Mouse (Mus musculus): ENCODE results near the gene Ndst4. TPM values are rescaled to one million over a fixed set of nuclear protein-coding genes. Genes with fewer than 3 reads are reported as not detected.

Ndst4 gene
- polyA plus RNA-seq, 1 experiment, result not detected

DNA sequence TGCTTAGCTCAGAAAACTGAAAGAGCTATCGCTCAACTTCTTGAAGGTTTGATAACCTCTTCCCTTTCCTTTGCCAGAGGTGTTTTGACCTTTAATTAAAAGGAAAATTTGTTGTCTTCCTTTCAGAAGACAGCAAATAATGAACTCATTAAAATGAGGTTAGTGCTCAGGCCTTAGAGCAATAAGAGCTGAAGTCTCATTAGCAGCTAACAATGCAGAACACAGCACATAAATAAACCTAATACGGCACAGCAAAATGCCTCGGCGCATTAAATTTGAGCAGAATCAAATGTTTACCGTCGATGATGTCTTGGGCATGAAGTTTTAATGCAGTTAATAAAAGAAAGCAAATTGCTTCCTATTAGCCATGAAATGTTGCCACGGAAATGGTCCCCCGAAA, 129.5 kb downstream of the Ndst4 start:
- TF ChIP-seq POLR2A (IDR thresholded peaks at IDR 0.05; ENCODE audit: low read depth, low read length) (no peak), CTCF (IDR thresholded peaks at IDR 0.05; ENCODE audit: extremely low read depth, insufficient read depth, insufficient read length, insufficient replicate concordance) (no peak)
- no peak overlapping the region for H3K4me3 ChIP-seq (ENCODE audit: extremely low read depth, insufficient read depth, insufficient read length)
- no peaks in the 10 kb centered on the region for H3K4me1 ChIP-seq (ENCODE audit: control insufficient read depth, insufficient read depth, insufficient read length)
- WGBS, result 91% methylated on average over 8 of the region's 8 CpGs
- no peaks in the 10 kb centered on the region for H3K27me3 ChIP-seq (ENCODE audit: control insufficient read depth, insufficient read depth, low read length)
- H3K27ac ChIP-seq (ENCODE audit: insufficient read depth, low read length), result no peak overlapping the region
- H3K36me3 ChIP-seq (ENCODE audit: control insufficient read depth, insufficient read depth, low read length), result no peaks in the 10 kb centered on the region
- DNase-seq (ENCODE audit: low read depth in 1 of 2, low spot score in 2 of 2), result no peak

DNA sequence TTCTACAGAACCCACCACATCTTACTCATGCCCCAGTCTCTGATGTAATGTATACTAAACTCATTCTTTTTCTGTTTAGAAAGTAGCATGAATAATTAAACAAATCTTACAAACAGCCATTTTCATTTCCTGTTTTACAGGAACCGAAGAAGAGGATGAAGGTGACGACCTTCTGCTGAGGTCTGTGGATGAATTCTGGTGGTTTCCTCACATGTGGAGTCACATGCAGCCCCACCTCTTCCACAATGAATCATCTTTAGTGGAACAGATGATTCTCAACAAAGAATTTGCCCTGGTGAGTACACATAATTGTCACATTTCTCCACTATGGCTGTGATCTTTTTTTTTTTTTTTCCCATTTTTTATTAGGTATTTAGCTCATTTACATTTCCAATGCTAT, 166.7 kb downstream of the Ndst4 start:
- no peak for TF ChIP-seq POLR2A (IDR thresholded peaks at IDR 0.05; ENCODE audit: low read depth, low read length)
- no peak for TF ChIP-seq CTCF (IDR thresholded peaks at IDR 0.05; ENCODE audit: extremely low read depth, insufficient read depth, insufficient read length, insufficient replicate concordance)
- no peak for DNase-seq (ENCODE audit: low read depth in 1 of 2, low spot score in 2 of 2)
- H3K36me3 ChIP-seq (ENCODE audit: control insufficient read depth, insufficient read depth, low read length), result no peaks in the 10 kb centered on the region
- H3K4me3 ChIP-seq (ENCODE audit: extremely low read depth, insufficient read depth, insufficient read length), result no peak overlapping the region
- H3K27me3 ChIP-seq (ENCODE audit: control insufficient read depth, insufficient read depth, low read length), result no peaks in the 10 kb centered on the region
- H3K27ac ChIP-seq (ENCODE audit: insufficient read depth, low read length), result no peak overlapping the region
- 73% methylated on average over 2 of the region's 2 CpGs for WGBS
- H3K4me1 ChIP-seq (ENCODE audit: control insufficient read depth, insufficient read depth, insufficient read length), result no peaks in the 10 kb centered on the region

DNA sequence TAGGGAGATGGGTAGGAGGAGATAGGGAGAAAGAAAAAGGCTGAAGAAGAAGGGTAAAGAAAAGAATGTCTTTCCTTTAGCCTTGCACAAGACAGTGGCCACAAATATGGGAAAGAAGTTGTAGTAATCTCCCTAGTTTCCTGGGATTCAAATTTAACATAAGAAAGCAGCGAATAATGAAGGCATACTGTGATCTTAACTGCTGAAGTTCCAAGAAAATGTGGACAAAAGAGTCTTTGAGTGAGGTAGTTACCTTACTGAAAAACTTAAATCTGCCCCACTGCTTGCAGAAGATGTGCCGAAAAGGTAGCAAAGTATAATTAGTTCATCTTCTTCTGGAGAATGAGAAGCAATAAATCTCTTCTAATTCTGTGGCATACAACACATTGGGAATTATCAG, 228.4 kb downstream of the Ndst4 start:
- no peak overlapping the region for H3K27ac ChIP-seq (ENCODE audit: insufficient read depth, low read length)
- no peak for TF ChIP-seq CTCF (IDR thresholded peaks at IDR 0.05; ENCODE audit: extremely low read depth, insufficient read depth, insufficient read length, insufficient replicate concordance)
- TF ChIP-seq POLR2A (IDR thresholded peaks at IDR 0.05; ENCODE audit: low read depth, low read length), result no peak
- no peak overlapping the region for H3K4me3 ChIP-seq (ENCODE audit: extremely low read depth, insufficient read depth, insufficient read length)
- WGBS, result 70% methylated on average over 2 of the region's 2 CpGs
- no peaks in the 10 kb centered on the region for H3K27me3 ChIP-seq (ENCODE audit: control insufficient read depth, insufficient read depth, low read length)
- H3K4me1 ChIP-seq (ENCODE audit: control insufficient read depth, insufficient read depth, insufficient read length), result no peaks in the 10 kb centered on the region
- DNase-seq (ENCODE audit: low read depth in 1 of 2, low spot score in 2 of 2), result no peak
- no peaks in the 10 kb centered on the region for H3K36me3 ChIP-seq (ENCODE audit: control insufficient read depth, insufficient read depth, low read length)

DNA sequence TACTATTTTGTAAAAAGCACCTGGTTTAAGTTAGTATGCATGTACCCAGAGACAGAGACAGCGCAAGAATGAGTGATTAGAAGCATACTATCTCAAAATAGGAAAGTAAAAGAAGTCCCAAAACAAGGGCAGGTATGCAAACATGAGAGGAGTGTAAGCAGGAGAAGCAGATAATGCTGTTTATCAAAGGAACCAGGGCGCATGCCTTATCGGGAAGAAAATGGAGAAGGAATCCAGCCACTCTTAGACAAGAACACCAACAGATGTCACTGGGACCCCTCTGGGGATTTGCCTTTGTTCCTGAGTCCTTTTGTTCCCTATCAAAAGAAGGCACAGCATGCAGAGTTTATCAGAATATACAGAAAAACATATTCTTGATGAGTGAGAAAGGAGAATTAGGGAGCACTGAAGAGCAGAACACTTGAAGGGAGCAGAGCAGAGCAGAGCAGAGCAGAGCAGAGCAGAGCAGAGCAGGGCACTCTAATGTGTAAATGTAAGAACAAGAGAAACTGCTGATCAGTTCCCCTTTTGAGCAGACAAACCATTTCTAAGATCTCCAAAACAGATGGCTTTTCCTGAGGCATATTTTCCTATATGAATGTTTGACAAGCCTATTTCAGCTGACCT, 251.2 kb downstream of the Ndst4 start:
- no peaks in the 10 kb centered on the region for H3K36me3 ChIP-seq (ENCODE audit: control insufficient read depth, insufficient read depth, low read length)
- no peak overlapping the region for H3K4me3 ChIP-seq (ENCODE audit: extremely low read depth, insufficient read depth, insufficient read length)
- DNase-seq (ENCODE audit: low read depth in 1 of 2, low spot score in 2 of 2), result no peak
- TF ChIP-seq CTCF (IDR thresholded peaks at IDR 0.05; ENCODE audit: extremely low read depth, insufficient read depth, insufficient read length, insufficient replicate concordance) (no peak), POLR2A (IDR thresholded peaks at IDR 0.05; ENCODE audit: low read depth, low read length) (no peak)
- 78% methylated on average over 3 of the region's 3 CpGs for WGBS
- no peak overlapping the region for H3K27ac ChIP-seq (ENCODE audit: insufficient read depth, low read length)
- H3K4me1 ChIP-seq (ENCODE audit: control insufficient read depth, insufficient read depth, insufficient read length), result no peaks in the 10 kb centered on the region
- H3K27me3 ChIP-seq (ENCODE audit: control insufficient read depth, insufficient read depth, low read length), result no peaks in the 10 kb centered on the region

DNA sequence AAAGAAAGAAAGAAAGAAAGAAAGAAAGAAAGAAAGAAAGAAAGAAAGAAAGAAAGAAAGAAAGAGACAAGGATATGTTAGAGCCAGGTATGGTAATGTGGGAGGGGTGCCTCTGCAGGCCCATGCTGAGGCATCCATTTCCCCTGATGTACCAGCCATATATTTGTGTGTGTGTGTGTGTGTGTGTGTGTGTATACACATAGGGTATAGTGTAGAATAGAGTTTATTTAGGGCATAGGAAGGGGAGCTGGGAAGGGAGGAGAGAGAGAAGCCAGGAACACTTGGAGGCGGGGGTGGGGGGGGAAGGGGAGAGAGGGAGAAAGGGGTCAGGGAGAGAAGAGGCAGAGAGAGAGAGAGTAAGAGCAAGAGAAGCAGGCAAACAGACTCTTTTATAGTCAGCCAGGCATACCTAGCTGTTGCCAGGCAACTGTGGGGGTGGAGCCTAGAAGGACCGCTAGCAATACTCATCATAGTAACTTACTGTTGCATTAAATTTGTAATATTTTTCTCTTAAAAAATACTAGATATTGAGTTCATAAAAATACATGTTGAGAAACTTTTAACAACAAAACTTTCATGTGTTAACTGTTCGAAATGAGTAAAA, 256.3 kb downstream of the Ndst4 start:
- Histone ChIP-seq H3K4me1 (ENCODE audit: control insufficient read depth, insufficient read depth, insufficient read length) (no peaks in the 10 kb centered on the region), H3K4me3 (ENCODE audit: extremely low read depth, insufficient read depth, insufficient read length) (no peak overlapping the region), H3K27ac (ENCODE audit: insufficient read depth, low read length) (no peak overlapping the region), H3K36me3 (ENCODE audit: control insufficient read depth, insufficient read depth, low read length) (no peaks in the 10 kb centered on the region), H3K27me3 (ENCODE audit: control insufficient read depth, insufficient read depth, low read length) (no peaks in the 10 kb centered on the region)
- TF ChIP-seq POLR2A (IDR thresholded peaks at IDR 0.05; ENCODE audit: low read depth, low read length) (no peak), CTCF (IDR thresholded peaks at IDR 0.05; ENCODE audit: extremely low read depth, insufficient read depth, insufficient read length, insufficient replicate concordance) (no peak)
- 71% methylated on average over 3 of the region's 3 CpGs for WGBS
- no peak for DNase-seq (ENCODE audit: low read depth in 1 of 2, low spot score in 2 of 2)

DNA sequence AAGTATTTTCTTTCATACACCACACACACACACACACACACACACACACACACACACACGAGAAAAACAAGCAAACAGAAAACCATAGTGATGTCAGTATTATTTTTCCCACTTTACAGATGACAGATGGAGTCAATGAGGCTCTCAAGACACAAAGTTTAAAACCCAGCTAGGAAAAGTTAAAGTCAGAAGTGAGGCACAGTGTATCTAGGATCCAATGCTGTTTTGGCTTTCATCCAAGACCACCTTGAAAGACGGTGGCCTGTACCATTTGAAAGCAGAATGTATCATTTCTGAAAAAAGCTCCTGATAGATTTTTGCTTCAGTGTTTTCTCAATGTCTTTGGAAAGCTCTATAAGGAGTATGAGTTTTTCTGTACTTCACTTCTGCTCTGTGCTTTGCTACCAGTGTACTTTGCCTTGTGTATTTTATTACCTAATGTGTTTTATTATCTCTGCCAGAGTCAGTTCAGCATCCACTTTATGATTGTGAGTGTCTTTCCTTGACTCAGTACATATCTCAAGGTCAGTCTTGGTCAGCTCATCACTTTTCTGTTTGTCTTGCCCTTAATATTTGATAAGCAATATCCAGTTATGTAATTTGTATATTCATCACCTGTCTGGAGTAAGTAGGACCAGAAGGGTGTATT, 257.1 kb downstream of the Ndst4 start:
- Histone ChIP-seq H3K27ac (ENCODE audit: insufficient read depth, low read length) (no peak overlapping the region), H3K4me3 (ENCODE audit: extremely low read depth, insufficient read depth, insufficient read length) (no peak overlapping the region), H3K27me3 (ENCODE audit: control insufficient read depth, insufficient read depth, low read length) (no peaks in the 10 kb centered on the region), H3K4me1 (ENCODE audit: control insufficient read depth, insufficient read depth, insufficient read length) (no peaks in the 10 kb centered on the region), H3K36me3 (ENCODE audit: control insufficient read depth, insufficient read depth, low read length) (no peaks in the 10 kb centered on the region)
- WGBS, result 81% methylated on average over 2 of the region's 2 CpGs
- no peak for DNase-seq (ENCODE audit: low read depth in 1 of 2, low spot score in 2 of 2)
- TF ChIP-seq CTCF (IDR thresholded peaks at IDR 0.05; ENCODE audit: extremely low read depth, insufficient read depth, insufficient read length, insufficient replicate concordance) (no peak), POLR2A (IDR thresholded peaks at IDR 0.05; ENCODE audit: low read depth, low read length) (no peak)

Data from spleen, adult 2 months (tissue).